Mouse (Mus musculus) T-helper 2 cell (primary cell): ENCODE measurements around the gene Zfp950.

ENCODE experiments used
- in situ Hi-C: fragments of 300-600 bp; cut with MboI, MseI; formaldehyde crosslinking; loops from one replicate; pipeline ENCODE4 v1.15.1; 2025; ENCODE audit warnings: high pct_unique_total_duplicates

The Zfp950 gene

GRCm38 (mm10) chr19:61057581-61057980, 83.1 kb downstream of the Zfp950 start:
- in situ Hi-C loops: no loop called here

- in situ Hi-C loops: no loop called here
Observed at GRCm38 (mm10) chr19:61056783-61057410, 83.7 kb downstream of the Zfp950 start.

GRCm38 (mm10) chr19:61052786-61053185, 87.9 kb downstream of the Zfp950 start:
- in situ Hi-C loops: no loop called here

- in situ Hi-C loops: no loop called here
Observed at GRCm38 (mm10) chr19:61052008-61052407, 88.6 kb downstream of the Zfp950 start.

DNA sequence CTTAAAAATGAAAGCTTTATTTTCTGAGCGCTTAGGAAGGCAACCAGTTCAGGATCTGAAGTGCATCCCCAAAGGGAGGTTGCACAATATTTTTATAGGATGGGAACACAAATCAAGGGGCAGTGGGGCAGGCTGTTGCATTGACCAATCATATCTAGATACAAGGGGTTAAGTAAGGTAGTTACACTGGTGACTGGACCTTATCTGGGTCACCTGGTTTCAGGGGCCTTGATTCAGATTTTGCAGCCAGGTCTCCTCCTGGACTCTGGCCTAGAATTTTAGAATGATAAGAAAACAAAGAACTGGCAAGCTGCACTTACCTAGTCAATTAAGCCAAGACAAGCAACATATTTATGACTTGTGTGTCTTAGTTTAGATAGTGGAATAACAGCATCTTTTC, 89.5 kb downstream of the Zfp950 start:
- in situ Hi-C loops: no loop called here

DNA sequence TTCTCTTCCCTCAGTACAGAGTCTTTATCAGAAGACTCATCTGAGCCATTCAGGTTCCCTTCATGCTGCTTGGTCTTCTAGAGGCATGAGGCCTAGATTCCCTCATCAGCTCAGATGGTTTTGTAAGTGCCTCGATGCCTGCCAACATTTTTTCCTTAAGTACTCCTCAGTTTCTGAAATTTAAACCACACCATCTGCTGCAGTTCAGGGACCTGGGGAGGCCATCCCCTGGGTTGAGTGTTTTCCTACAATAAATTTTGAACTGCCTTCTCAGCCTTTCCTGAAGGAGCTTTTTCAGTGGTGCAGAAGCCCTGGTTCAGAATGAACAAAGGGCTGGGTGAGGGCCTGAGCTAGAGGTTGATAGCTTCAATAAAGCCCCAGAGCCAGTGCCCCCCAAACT, 91.2 kb downstream of the Zfp950 start:
- in situ Hi-C loops: no loop called here

DNA sequence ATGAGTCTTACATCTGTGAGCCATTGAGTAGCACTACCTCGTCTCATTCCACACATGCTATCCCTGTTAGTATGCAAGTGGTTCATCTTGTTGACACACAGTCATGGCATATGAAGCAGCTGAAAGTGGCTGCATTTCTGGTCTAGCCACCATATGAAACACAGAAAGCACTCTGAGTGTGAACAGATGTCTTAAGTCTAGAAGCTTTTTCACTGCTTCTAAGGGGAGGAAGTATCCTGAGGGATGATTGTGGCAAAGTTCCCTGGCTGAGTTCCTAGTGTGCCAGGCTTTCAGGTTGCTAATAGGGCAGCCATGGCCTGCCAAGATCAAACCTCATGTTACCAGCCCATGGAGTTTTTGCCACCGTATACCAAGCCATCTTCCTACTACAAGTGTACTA, 92.0 kb downstream of the Zfp950 start:
- in situ Hi-C loops: no loop called here

DNA sequence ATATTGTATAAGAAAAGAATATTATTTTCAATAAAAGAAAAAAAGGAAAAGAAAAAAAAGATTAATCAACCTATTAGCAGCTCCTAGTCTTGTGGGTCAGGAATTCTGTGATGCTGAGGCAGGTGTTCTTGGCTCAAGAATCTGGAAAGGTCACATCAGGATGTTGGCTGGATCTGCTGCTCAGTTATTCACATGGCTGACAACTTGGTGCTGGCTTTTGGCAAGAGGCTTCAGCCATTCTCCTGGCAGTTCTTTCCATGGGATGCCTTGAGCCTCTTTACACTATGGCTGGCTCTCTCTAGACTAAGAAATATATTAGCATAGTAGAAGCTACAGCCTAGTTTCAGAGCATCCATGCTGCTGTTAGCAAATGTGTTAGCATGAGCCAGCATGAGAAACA, 101.5 kb downstream of the Zfp950 start:
- in situ Hi-C loops: no loop called here

DNA sequence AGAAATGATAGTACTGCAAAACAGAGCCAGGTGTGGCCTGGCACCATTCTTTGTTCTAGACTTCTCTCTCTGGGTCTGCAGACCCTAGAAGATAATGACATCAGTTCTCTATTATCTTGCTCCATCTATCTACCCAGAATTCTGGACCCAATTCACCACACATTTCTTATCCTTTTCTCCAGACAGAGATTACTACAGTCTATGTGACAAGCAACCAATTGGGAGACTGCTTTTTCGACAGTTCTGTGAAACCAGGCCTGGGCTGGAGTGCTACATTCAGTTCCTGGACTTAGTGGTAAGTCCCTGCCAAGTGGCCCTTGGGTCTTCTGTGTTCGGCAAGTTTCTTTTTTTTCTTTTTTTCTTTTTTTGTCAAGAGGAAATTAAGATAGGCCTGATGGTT, 109.1 kb downstream of the Zfp950 start:
- in situ Hi-C loops: no loop called here

DNA sequence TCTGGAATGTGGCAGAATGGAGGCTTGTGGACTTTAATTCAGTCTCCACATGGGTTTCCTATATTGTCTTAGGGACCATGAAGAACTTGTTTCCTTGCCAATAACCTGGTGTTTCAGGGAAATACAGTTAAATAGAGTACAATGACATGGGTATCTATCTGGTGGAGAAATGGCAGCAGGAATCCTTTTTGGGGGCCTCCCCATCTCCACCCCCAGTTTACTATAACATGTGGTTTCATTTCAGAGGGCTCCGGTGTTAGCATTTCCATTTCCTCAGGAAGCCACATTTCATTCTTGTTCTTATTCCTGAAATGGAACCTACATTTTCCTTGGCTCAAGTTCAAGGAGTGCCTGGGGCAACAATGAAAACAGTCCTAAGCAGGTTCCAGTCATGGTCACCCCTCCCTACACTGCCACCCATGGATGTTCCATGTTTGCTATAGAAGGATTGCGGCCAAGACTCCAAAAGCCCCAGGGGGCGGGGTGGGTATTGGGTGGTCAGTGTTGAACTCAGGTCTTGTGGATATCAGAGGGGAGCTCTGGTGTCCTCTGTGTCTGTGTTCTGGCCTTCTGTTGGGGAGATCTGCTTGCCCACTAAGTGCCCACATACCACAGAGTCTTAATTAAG, 118.6 kb downstream of the Zfp950 start:
- in situ Hi-C loops: no loop called here

DNA sequence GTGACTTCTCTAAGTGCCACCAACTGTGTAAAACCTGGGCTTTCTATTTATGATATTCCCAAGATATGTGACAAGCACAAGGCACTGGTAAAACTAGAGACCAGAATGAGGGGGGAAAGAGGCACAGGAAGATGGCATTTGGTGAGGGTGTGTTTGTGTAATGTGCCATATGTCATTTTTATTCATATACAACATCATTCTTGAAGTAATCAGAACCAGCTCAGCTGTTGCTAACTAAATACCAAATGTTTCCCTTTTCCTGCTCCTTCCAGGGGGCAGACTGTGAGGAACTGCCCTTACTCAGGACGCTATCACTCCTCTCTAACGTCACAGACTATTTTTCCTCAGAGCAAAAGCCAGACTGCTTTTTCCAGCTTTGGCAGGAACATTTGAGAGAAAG, 119.1 kb downstream of the Zfp950 start:
- in situ Hi-C loops: no loop called here

DNA sequence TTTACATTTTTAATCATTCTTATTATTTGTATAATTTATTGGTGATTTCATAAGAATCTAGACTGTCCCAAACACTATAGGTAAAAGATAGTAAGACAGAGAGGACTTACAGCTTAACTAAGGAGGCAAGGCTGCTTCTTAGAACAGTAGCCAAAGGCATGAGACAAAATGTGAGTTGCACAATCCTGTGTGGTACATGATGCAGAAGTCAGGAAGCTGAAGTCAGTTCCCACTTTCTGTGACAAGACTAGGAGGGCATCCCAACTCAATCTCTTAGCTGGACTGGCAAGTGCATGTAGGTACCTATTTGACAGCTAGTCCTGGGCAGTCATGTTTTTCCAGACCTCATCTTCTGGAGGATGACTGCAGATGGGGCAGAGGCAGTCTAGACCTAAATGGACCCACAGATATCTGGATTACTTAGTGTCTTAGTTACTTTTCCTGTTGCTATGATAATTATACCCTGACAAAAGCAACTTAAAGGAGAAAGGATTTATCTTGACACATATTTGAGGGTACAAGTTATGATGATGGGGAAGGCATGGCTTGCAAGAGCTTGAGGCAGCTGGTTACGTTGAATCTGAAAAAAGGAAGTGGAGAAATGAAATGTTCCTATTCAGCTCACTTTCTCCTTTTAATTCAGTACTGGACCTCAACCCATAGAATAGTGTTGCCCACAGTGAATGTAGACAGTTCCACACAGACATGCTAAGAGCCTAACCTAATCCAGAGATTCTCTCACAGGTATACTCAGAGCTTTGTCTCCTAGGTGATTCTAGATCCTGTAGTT, 123.0 kb downstream of the Zfp950 start:
- in situ Hi-C loops: no loop called here

DNA sequence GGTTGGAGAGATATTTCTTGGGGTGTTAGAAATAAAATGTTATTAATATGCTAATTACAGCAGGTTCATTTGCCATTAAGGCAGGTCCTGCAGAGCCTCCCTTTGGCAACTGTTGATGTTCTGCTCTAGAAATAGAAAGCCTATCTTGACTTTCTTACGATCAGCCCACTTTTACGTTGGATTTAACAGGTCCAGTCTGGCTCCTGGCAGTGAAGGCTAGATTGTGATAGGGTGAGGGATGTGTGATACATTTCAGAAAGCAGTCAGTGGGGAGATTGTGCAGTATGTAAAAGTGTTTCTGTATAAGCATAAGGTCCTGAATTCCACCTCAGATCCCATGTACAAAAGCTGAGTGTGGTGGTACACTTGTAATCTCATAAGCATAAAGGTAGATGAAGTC, 131.4 kb downstream of the Zfp950 start:
- in situ Hi-C loops: no loop called here
